ENCODE assay signal across 19 mouse cellular contexts in the genomic region with DNA sequence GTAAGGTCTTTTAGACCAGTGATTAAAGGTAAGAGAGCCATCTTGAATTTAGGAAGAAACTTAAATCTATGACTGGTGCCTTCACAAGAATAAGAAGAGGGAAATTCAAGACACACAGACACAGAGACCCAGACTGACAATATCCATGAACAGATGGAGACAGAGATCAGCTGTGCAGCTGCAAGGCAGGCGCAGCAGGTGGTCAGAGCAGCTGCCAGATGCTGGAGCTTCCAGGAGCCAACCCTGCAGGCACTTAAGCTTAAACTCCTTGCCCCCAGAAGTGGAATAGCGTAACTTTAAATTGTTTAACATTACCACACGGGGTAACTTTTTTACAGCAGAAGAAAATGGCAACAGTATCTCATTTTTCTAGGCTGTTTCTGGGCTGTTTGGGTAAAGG.
DNase-seq lines count a peak whose midpoint lies in the region; ATAC-seq and TF ChIP-seq lines count a peak whose summit lies in the region.
"Had no signal": no experiment of that assay in that cellular context is flagged by ENCODE, and none has a peak within 500 bp of the region (broad histone marks: within the 10 kb centered on the region; RNA-seq: fewer than 3 reads in every experiment).

No protein-coding gene starts in this region.

- TF ChIP-seq CTCF in hindbrain, postnatal 0 days (IDR thresholded peaks at IDR 0.05; ENCODE audit: low read depth): no peak
- no peak for TF ChIP-seq CTCF in kidney, adult 2 months (conservative IDR thresholded peaks at IDR 0.05; ENCODE audit: insufficient read depth, insufficient read length, low read depth, low read length)

- no peaks in the 10 kb centered on the region for H3K9me3 ChIP-seq in hindbrain, embryonic 10.5 days
- no peaks in the 10 kb centered on the region for H3K9me3 ChIP-seq in hindbrain, postnatal 0 days (ENCODE audit: low read length)
- H3K9me3 ChIP-seq: heart, embryonic 15.5 days had no signal

- TF ChIP-seq POLR2A in kidney, adult 2 months (IDR thresholded peaks at IDR 0.05; ENCODE audit: low read depth, low read length): no peak

- peaks cover 15% of the 10 kb centered on the region for H3K4me1 ChIP-seq in hindbrain, embryonic 10.5 days (replicated peaks)
- H3K4me1 ChIP-seq in hindbrain, postnatal 0 days (ENCODE audit: insufficient read depth, low read length): no peaks in the 10 kb centered on the region; the same call in 1 of the 2 replicates
- H3K4me1 ChIP-seq in kidney, adult 2 months (ENCODE audit: control insufficient read depth, insufficient read depth, low read length): no peaks in the 10 kb centered on the region
- H3K4me1 ChIP-seq: heart, embryonic 15.5 days had no signal

- no peaks in the 10 kb centered on the region for H3K36me3 ChIP-seq in hindbrain, embryonic 10.5 days
- H3K36me3 ChIP-seq in hindbrain, postnatal 0 days (ENCODE audit: insufficient read depth, low read length): no peaks in the 10 kb centered on the region
- no peaks in the 10 kb centered on the region for H3K36me3 ChIP-seq in kidney, adult 2 months (ENCODE audit: control insufficient read depth, insufficient read depth, low read length)
- H3K36me3 ChIP-seq: forebrain, embryonic 15.5 days; heart, embryonic 15.5 days had no signal

- no peaks in the 10 kb centered on the region for H3K27me3 ChIP-seq in hindbrain, embryonic 10.5 days (ENCODE audit: insufficient read depth, poor library complexity, severe bottlenecking)
- H3K27me3 ChIP-seq in hindbrain, postnatal 0 days (ENCODE audit: insufficient read depth, low read length): no peaks in the 10 kb centered on the region
- no peaks in the 10 kb centered on the region for H3K27me3 ChIP-seq in kidney, adult 2 months (replicated peaks; ENCODE audit: control insufficient read depth, insufficient read depth, low read length)
- H3K27me3 ChIP-seq: forebrain, embryonic 15.5 days had no signal

- no peak overlapping the region for H3K4me3 ChIP-seq in hindbrain, embryonic 10.5 days
- H3K4me3 ChIP-seq in hindbrain, postnatal 0 days (ENCODE audit: low read length): no peak overlapping the region
- no peak overlapping the region for H3K4me3 ChIP-seq in kidney, adult 2 months (ENCODE audit: insufficient read depth, low read depth, low read length)
- H3K4me3 ChIP-seq: forebrain, embryonic 15.5 days; heart, adult 2 months; heart, embryonic 15.5 days had no signal

- peak; percentile 46 to 47 for DNase-seq in cerebellum, postnatal 10 days
- DNase-seq in cerebellum, adult 11-12 months: no peak
- DNase-seq in hindbrain, embryonic 10.5 days (ENCODE audit: low spot score): peak; percentile 20
- no peak for DNase-seq in hindbrain, postnatal 0 days (ENCODE audit: low spot score)
- DNase-seq in embryo, embryonic 11 days: peak; percentile 42
- peak; percentile 10 for DNase-seq in retina, embryonic 14.5 days (ENCODE audit: low spot score)
- DNase-seq in right cerebral cortex, postnatal 4 days: no peak
- no peak for DNase-seq in kidney, adult 2 months
- DNase-seq: adrenal gland, postnatal 10 days; B cell, adult 2 months; cerebellum, adult 11 months; cerebellum, adult 9-10 months; cerebellum, postnatal 36 days; heart, adult 2 months; heart, postnatal 14 days had no signal

- no peak overlapping the region for H3K9ac ChIP-seq in hindbrain, postnatal 0 days (replicated peaks; ENCODE audit: low read length)
- H3K9ac ChIP-seq: forebrain, embryonic 15.5 days; heart, embryonic 15.5 days; hindbrain, embryonic 14.5 days had no signal

- ATAC-seq in hindbrain, postnatal 0 days: no peak
- ATAC-seq: forebrain, embryonic 15.5 days had no signal

- WGBS in hindbrain, embryonic 10.5 days: 52% methylated on average over 3 of the region's 3 CpGs
- WGBS in hindbrain, postnatal 0 days: 53% methylated on average over 3 of the region's 3 CpGs
- WGBS in kidney, adult 2 months: 65% methylated on average over 3 of the region's 3 CpGs

- H3K4me2 ChIP-seq in hindbrain, postnatal 0 days (ENCODE audit: low read depth, low read length): no peak overlapping the region
- H3K4me2 ChIP-seq: forebrain, embryonic 15.5 days; heart, embryonic 11.5 days; heart, embryonic 15.5 days; hindbrain, embryonic 14.5 days had no signal

- no peak overlapping the region for H3K27ac ChIP-seq in hindbrain, embryonic 10.5 days
- no peak overlapping the region for H3K27ac ChIP-seq in hindbrain, postnatal 0 days
- H3K27ac ChIP-seq in kidney, adult 2 months (ENCODE audit: insufficient read depth, low read depth, low read length): no peak overlapping the region
- H3K27ac ChIP-seq: forebrain, embryonic 15.5 days; heart, adult 2 months; heart, embryonic 15.5 days; hindbrain, embryonic 14.5 days had no signal

Comparison
In these comparisons a context has a peak if more than half of its experiments do, and no peak if none do; other contexts are left out.
1. DNase-seq: peak in cerebellum, postnatal 10 days (2 of 2), hindbrain, embryonic 10.5 days (single experiment), embryo, embryonic 11 days (single experiment) and retina, embryonic 14.5 days (single experiment); none in cerebellum, adult 11-12 months (single experiment), hindbrain, postnatal 0 days (single experiment), right cerebral cortex, postnatal 4 days (single experiment) and kidney, adult 2 months (single experiment).